In genomic region chr11:77950797-77951228, GRCm38 (mm10) we compare ENCODE assay signal across 13 mouse cellular contexts. TPM values are rescaled to one million over a fixed set of nuclear protein-coding genes. Genes with fewer than 3 reads are reported as not detected.
DNase-seq lines count a peak whose midpoint lies in the region; ATAC-seq and TF ChIP-seq lines count a peak whose summit lies in the region.
"Had no signal": no experiment of that assay in that cellular context is flagged by ENCODE, and none has a peak within 500 bp of the region (broad histone marks: within the 10 kb centered on the region; RNA-seq: fewer than 3 reads in every experiment).

No protein-coding gene starts in this region.

- intact Hi-C loops in left cerebral cortex, adult 2 months (cut with DNase I) = no loop called here
- intact Hi-C loops in left cerebral cortex, postnatal 25 days (cut with DNase I) = loop anchor here (5.0 kb wide), 1 partner anchor 49 kb away; no protein-coding TSS in a partner anchor

- no peak for TF ChIP-seq CTCF in left cerebral cortex, adult 2 months (IDR thresholded peaks at IDR 0.05)

- no peak for ATAC-seq in inflammation-experienced regulatory T-cells, adult 6 months

- H3K4me3 ChIP-seq in left cerebral cortex, adult 2 months = no peak overlapping the region
- H3K4me3 ChIP-seq: liver, embryonic 13.5 days had no signal

- peak; percentile 42 to 48 for DNase-seq in left cerebral cortex, adult 18-20 months (ENCODE audit: low spot score in 2 of 2)
- DNase-seq in left cerebral cortex, adult 2 months (ENCODE audit: extremely low spot score in 1 of 2, low spot score in 2 of 2) = no peak
- peak; percentile 88 to 95 for DNase-seq in cerebellum, adult 18-20 months
- peak; percentile 62 to 72 for DNase-seq in frontal cortex, postnatal 36 days (ENCODE audit: low spot score in 2 of 2)
- peak; percentile 60 to 85 for DNase-seq in left cerebral cortex, postnatal 25 days (ENCODE audit: low spot score in 2 of 2)
- DNase-seq in kidney, adult 11 months = no peak
- DNase-seq in heart, adult 18-20 months = no peak
- DNase-seq: adrenal gland, adult 8-10 months; kidney, postnatal 4 days; liver, embryonic 13.5 days; lung, postnatal 4 days had no signal

- no peak overlapping the region; the same call in 1 of the 2 replicates for H3K27ac ChIP-seq in left cerebral cortex, adult 2 months
- H3K27ac ChIP-seq: liver, embryonic 13.5 days had no signal

RNA-seq across cellular contexts. Expression of gene Sez6, which starts 20.2 kb away (rescaled TPM):
- total RNA-seq in left cerebral cortex, adult 18-20 months (2021) = 100 to 1,000 TPM; 145 to 154 TPM
- total RNA-seq in left cerebral cortex, adult 2 months (2021) = 100 to 1,000 TPM; 127 to 157 TPM
- total RNA-seq in left cerebral cortex, postnatal 25 days (2021) = 100 to 1,000 TPM; 145 to 168 TPM
- under 1 TPM; 0.12 to 0.31 TPM for total RNA-seq in heart, adult 18-20 months (2021)
- under 1 TPM in 1 of 3 experiments, not detected in 2; 0.24 TPM for polyA plus RNA-seq in inflammation-experienced regulatory T-cells, adult 6 months (2017; shearing (Covaris generic))
- total RNA-seq: common myeloid progenitor, adult 5-6 weeks had no signal

RNA-seq across cellular contexts. Expression of gene Phf12, which starts 31.7 kb away (rescaled TPM):
- 10 to 100 TPM; 51.6 to 54.0 TPM for total RNA-seq in left cerebral cortex, adult 18-20 months (2021)
- 10 to 100 TPM; 58.9 to 59.2 TPM for total RNA-seq in left cerebral cortex, adult 2 months (2021)
- total RNA-seq in left cerebral cortex, postnatal 25 days (2021) = 10 to 100 TPM; 50.5 to 51.4 TPM
- total RNA-seq in heart, adult 18-20 months (2021) = 10 to 100 TPM; 21.7 to 21.9 TPM
- polyA plus RNA-seq in inflammation-experienced regulatory T-cells, adult 6 months (2017; shearing (Covaris generic)) = 10 to 100 TPM; 21.4 to 37.6 (median 35.3) TPM

RNA-seq across cellular contexts. Expression of gene Pipox, which starts 56.9 kb away (rescaled TPM):
- 1 to 10 TPM in 1 of 2 experiments, under 1 TPM in 1; 0.81 to 1.2 TPM for total RNA-seq in left cerebral cortex, adult 18-20 months (2021)
- 1 to 10 TPM in 1 of 2 experiments, under 1 TPM in 1; 0.70 to 1.3 TPM for total RNA-seq in left cerebral cortex, adult 2 months (2021)
- under 1 TPM; 0.69 to 0.96 TPM for total RNA-seq in left cerebral cortex, postnatal 25 days (2021)
- under 1 TPM; 0.50 to 0.87 TPM for total RNA-seq in heart, adult 18-20 months (2021)
- polyA plus RNA-seq in inflammation-experienced regulatory T-cells, adult 6 months (2017; shearing (Covaris generic)) = 1 to 10 TPM in 1 of 3 experiments, under 1 TPM in 2; 0.43 to 2.7 (median 0.56) TPM
- total RNA-seq: common myeloid progenitor, adult 5-6 weeks had no signal

Comparison
In these comparisons a context has a peak if more than half of its experiments do, and no peak if none do; other contexts are left out.
1. DNase-seq: peak in left cerebral cortex, adult 18-20 months (2 of 2), cerebellum, adult 18-20 months (2 of 2), frontal cortex, postnatal 36 days (2 of 2) and left cerebral cortex, postnatal 25 days (2 of 2); none in left cerebral cortex, adult 2 months (0 of 2), kidney, adult 11 months (single experiment) and heart, adult 18-20 months (0 of 2).
2. RNA of gene Sez6, which starts 20.2 kb away (total RNA-seq): 145 to 168 TPM in left cerebral cortex, postnatal 25 days, 127 to 157 TPM in left cerebral cortex, adult 2 months and 145 to 154 TPM in left cerebral cortex, adult 18-20 months; 0.12 to 0.31 TPM in heart, adult 18-20 months; every median in the first group is over 10 times any median in the second.